In genomic region chr15:28178951-28179350, GRCm38 (mm10) we compare ENCODE assay signal across 30 mouse cellular contexts. TPM values are rescaled to one million over a fixed set of nuclear protein-coding genes. Genes with fewer than 3 reads are reported as not detected.
"Had no signal": no experiment of that assay in that cellular context is flagged by ENCODE, and none has a peak within 500 bp of the region (broad histone marks: within the 10 kb centered on the region; RNA-seq: fewer than 3 reads in every experiment).

No protein-coding gene starts in this region.

- DNase-seq: cerebellum, adult 8-10 months; cerebellum, adult 9-10 months; cerebellum, adult 9-11 months; cerebellum, postnatal 10 days; cerebellum, postnatal 14 days; cerebellum, postnatal 25 days; cerebellum, postnatal 36 days; embryo, embryonic 11 days; forebrain, postnatal 0 days; gastrocnemius, adult 2 months; gastrocnemius, postnatal 10 days; gastrocnemius, postnatal 14 days; gastrocnemius, postnatal 25 days; gastrocnemius, postnatal 36 days; heart, adult 18-20 months; heart, adult 2 months had no signal

- H3K4me3 ChIP-seq: embryonic facial prominence, embryonic 10.5 days; embryonic facial prominence, embryonic 12.5 days; embryonic facial prominence, embryonic 13.5 days; embryonic facial prominence, embryonic 15.5 days; erythroblast, embryonic 14.5 days; forebrain, embryonic 10.5 days; forebrain, embryonic 12.5 days; forebrain, embryonic 13.5 days; forebrain, embryonic 15.5 days; gastrocnemius, adult 2 months; heart, adult 2 months had no signal

- H3K4me1 ChIP-seq: embryonic facial prominence, embryonic 12.5 days; embryonic facial prominence, embryonic 13.5 days; embryonic facial prominence, embryonic 15.5 days; forebrain, embryonic 10.5 days had no signal

- ATAC-seq: forebrain, embryonic 13.5 days; forebrain, embryonic 14.5 days; forebrain, embryonic 15.5 days; forebrain, embryonic 16.5 days; forebrain, postnatal 0 days had no signal

- H3K27ac ChIP-seq: embryonic facial prominence, embryonic 10.5 days; embryonic facial prominence, embryonic 12.5 days; embryonic facial prominence, embryonic 13.5 days; embryonic facial prominence, embryonic 15.5 days; forebrain, embryonic 10.5 days; forebrain, embryonic 12.5 days; forebrain, embryonic 13.5 days; forebrain, embryonic 15.5 days; gastrocnemius, adult 2 months; heart, adult 2 months had no signal

- H3K36me3 ChIP-seq: embryonic facial prominence, embryonic 10.5 days; embryonic facial prominence, embryonic 12.5 days; embryonic facial prominence, embryonic 13.5 days; embryonic facial prominence, embryonic 15.5 days; forebrain, embryonic 10.5 days; forebrain, embryonic 12.5 days; forebrain, embryonic 15.5 days had no signal

- H3K9me3 ChIP-seq: embryonic facial prominence, embryonic 10.5 days; embryonic facial prominence, embryonic 12.5 days; embryonic facial prominence, embryonic 13.5 days; embryonic facial prominence, embryonic 15.5 days; forebrain, embryonic 10.5 days; forebrain, embryonic 12.5 days; forebrain, embryonic 13.5 days; forebrain, embryonic 15.5 days had no signal

- H3K4me2 ChIP-seq: embryonic facial prominence, embryonic 12.5 days; embryonic facial prominence, embryonic 13.5 days; embryonic facial prominence, embryonic 15.5 days; forebrain, embryonic 12.5 days; forebrain, embryonic 13.5 days; forebrain, embryonic 15.5 days had no signal

- H3K9ac ChIP-seq: embryonic facial prominence, embryonic 12.5 days; embryonic facial prominence, embryonic 13.5 days; embryonic facial prominence, embryonic 15.5 days; forebrain, embryonic 12.5 days; forebrain, embryonic 13.5 days; forebrain, embryonic 15.5 days; forebrain, postnatal 0 days had no signal

- H3K27me3 ChIP-seq: embryonic facial prominence, embryonic 12.5 days; embryonic facial prominence, embryonic 13.5 days; embryonic facial prominence, embryonic 15.5 days had no signal

RNA-seq across cellular contexts. Expression of gene Dnah5, which starts 24.6 kb away (rescaled TPM):
- total RNA-seq: common myeloid progenitor, adult 5-6 weeks; gastrocnemius, adult 2 months; gastrocnemius, adult 8-10 months; gastrocnemius, postnatal 25 days; gastrocnemius, postnatal 36 days; granulocyte monocyte progenitor cell, adult 5-6 weeks had no signal
- polyA plus RNA-seq: erythroblast, embryonic 14.5 days had no signal
